Mouse (Mus musculus) heart, adult 2 months (tissue): Measurements from ENCODE around the gene Fgfr3.

Experiments used
- CTCF ChIP-seq: fragments of 200-600 bp; IDR thresholded peaks from 2 replicates; pipeline ENCODE4 v1.8.1; 2022; ENCODE audit warnings: antibody characterized with exemption, mild to moderate bottlenecking, moderate library complexity
- EP300 ChIP-seq: fragments of 200-500 bp; IDR thresholded peaks from 2 replicates; pipeline ENCODE4 v1.6.1; 2011; ENCODE audit warnings: low read depth, low read length, control low read depth; ENCODE audit not compliant: insufficient read depth
- POLR2A ChIP-seq: fragments of 200-500 bp; IDR thresholded peaks from 2 replicates; pipeline ENCODE4 v1.6.1; 2011; ENCODE audit warnings: mild to moderate bottlenecking, low read depth, low read length, control low read depth; ENCODE audit not compliant: insufficient read depth

DNA sequence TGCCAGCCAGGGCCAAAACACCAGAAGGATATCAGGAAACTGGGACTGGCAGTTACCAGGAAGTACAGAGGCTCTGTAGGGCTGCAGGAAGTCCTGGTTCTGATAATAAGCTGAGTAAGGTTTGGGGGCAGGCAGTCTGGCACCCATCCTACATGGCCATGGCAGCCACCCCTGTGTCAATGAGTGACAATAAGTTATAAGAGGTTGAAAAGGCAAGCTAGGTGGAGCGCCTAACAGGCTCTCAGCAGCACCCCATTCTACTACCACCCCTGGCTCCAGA, 15.2 kb upstream of the Fgfr3 start:
- TF ChIP-seq CTCF (no peak), POLR2A (no peak), EP300 (no peak)
